20 mouse cellular contexts compared by ENCODE assay signal in the genomic region with DNA sequence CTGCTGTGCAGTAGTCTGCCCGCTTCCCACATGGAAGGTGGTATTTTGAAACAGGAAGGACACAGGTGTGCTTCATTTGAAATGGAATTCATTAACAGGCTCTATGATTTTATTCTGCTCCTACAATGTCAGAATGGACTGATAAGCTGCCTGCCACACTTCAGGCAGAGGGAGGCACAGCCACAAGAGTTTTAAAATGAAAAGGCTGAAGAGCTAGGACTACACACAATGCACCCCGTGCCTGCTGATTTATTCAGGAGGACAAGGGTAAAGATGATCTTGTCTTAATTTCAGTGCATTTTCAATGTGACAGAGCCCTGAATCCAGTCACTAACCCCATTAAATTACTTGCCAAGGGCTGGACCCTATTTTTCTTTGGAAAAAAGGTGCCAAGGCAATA.
A peak's percentile ranks its signal among the peaks of the same experiment; 100 is the strongest.
DNase-seq lines count a peak whose midpoint lies in the region; ATAC-seq lines count a peak whose summit lies in the region.
"Had no signal": no experiment of that assay in that cellular context is flagged by ENCODE, and none has a peak within 500 bp of the region (broad histone marks: within the 10 kb centered on the region; RNA-seq: fewer than 3 reads in every experiment).

No protein-coding gene starts in this region.

- H3K4me2 ChIP-seq in forebrain, embryonic 12.5 days, result no peak overlapping the region
- H3K4me2 ChIP-seq in forebrain, embryonic 11.5 days (ENCODE audit: low read depth, low read length, severe bottlenecking), result no peak overlapping the region
- no peak overlapping the region for H3K4me2 ChIP-seq in midbrain, embryonic 13.5 days (replicated peaks)
- no peak overlapping the region for H3K4me2 ChIP-seq in midbrain, embryonic 16.5 days (ENCODE audit: low read length)
- H3K4me2 ChIP-seq in neural tube, embryonic 12.5 days (replicated peaks), result no peak overlapping the region
- H3K4me2 ChIP-seq: embryonic facial prominence, embryonic 12.5 days; heart, embryonic 13.5 days; hindbrain, embryonic 15.5 days had no signal

- no peak overlapping the region for H3K9ac ChIP-seq in forebrain, embryonic 12.5 days
- no peak overlapping the region for H3K9ac ChIP-seq in forebrain, embryonic 11.5 days (ENCODE audit: low read length)
- no peak overlapping the region for H3K9ac ChIP-seq in midbrain, embryonic 13.5 days (replicated peaks)
- H3K9ac ChIP-seq in midbrain, embryonic 16.5 days (ENCODE audit: low read depth, low read length), result no peak overlapping the region
- H3K9ac ChIP-seq in neural tube, embryonic 12.5 days, result no peak overlapping the region
- H3K9ac ChIP-seq: embryonic facial prominence, embryonic 12.5 days; heart, embryonic 13.5 days; hindbrain, embryonic 15.5 days had no signal

- peaks cover 3% of the 10 kb centered on the region; the same call in 1 of the 2 replicates for H3K4me1 ChIP-seq in forebrain, embryonic 12.5 days
- no peaks in the 10 kb centered on the region; the same call in 1 of the 2 replicates for H3K4me1 ChIP-seq in forebrain, embryonic 11.5 days (replicated peaks; ENCODE audit: control insufficient read depth, insufficient read depth, low read length)
- peaks cover 7% of the 10 kb centered on the region; the same call in 1 of the 2 replicates for H3K4me1 ChIP-seq in midbrain, embryonic 13.5 days (replicated peaks)
- H3K4me1 ChIP-seq in midbrain, embryonic 16.5 days (ENCODE audit: control insufficient read depth, insufficient read depth, low read length), result no peaks in the 10 kb centered on the region; the same call in 1 of the 2 replicates
- no peaks in the 10 kb centered on the region for H3K4me1 ChIP-seq in neural tube, embryonic 12.5 days
- H3K4me1 ChIP-seq: hindbrain, embryonic 15.5 days had no signal

- H3K4me3 ChIP-seq in forebrain, embryonic 12.5 days (replicated peaks), result no peak overlapping the region
- no peak overlapping the region for H3K4me3 ChIP-seq in forebrain, embryonic 11.5 days (ENCODE audit: low read depth, low read length)
- H3K4me3 ChIP-seq in midbrain, embryonic 13.5 days (replicated peaks), result no peak overlapping the region
- no peak overlapping the region for H3K4me3 ChIP-seq in midbrain, embryonic 16.5 days (ENCODE audit: low read depth, low read length)
- no peak overlapping the region for H3K4me3 ChIP-seq in neural tube, embryonic 12.5 days
- H3K4me3 ChIP-seq: embryonic facial prominence, embryonic 12.5 days; heart, embryonic 13.5 days; hindbrain, embryonic 15.5 days had no signal

- no peak for DNase-seq in forebrain, embryonic 11.5 days (ENCODE audit: low spot score)
- no peak for DNase-seq in neural tube, embryonic 10.5 days (ENCODE audit: extremely low spot score, low spot score)
- no peak for DNase-seq in adipocyte (ENCODE audit: low spot score)
- DNase-seq: adrenal gland, postnatal 10 days; B cell, adult 2 months; cerebellum, adult 11-12 months; cerebellum, adult 9-10 months; cerebellum, postnatal 25 days; gastrocnemius, postnatal 36 days; heart, adult 11 months; heart, postnatal 36 days had no signal

- WGBS in forebrain, embryonic 12.5 days, result 65% methylated on average over 2 of the region's 2 CpGs
- 77% methylated on average over 2 of the region's 2 CpGs for WGBS in forebrain, embryonic 11.5 days
- WGBS in midbrain, embryonic 13.5 days, result 50% methylated on average over 2 of the region's 2 CpGs
- WGBS in midbrain, embryonic 16.5 days, result 40% methylated on average over 2 of the region's 2 CpGs
- WGBS in neural tube, embryonic 12.5 days, result 51% methylated on average over 2 of the region's 2 CpGs

- H3K27me3 ChIP-seq in forebrain, embryonic 12.5 days, result no peaks in the 10 kb centered on the region
- H3K27me3 ChIP-seq in forebrain, embryonic 11.5 days (ENCODE audit: control insufficient read depth, insufficient read depth, low read length), result no peaks in the 10 kb centered on the region
- no peaks in the 10 kb centered on the region for H3K27me3 ChIP-seq in midbrain, embryonic 13.5 days
- no peaks in the 10 kb centered on the region for H3K27me3 ChIP-seq in midbrain, embryonic 16.5 days (ENCODE audit: control insufficient read depth, insufficient read depth, low read depth, low read length)
- no peaks in the 10 kb centered on the region for H3K27me3 ChIP-seq in neural tube, embryonic 12.5 days (replicated peaks)
- H3K27me3 ChIP-seq: embryonic facial prominence, embryonic 12.5 days; heart, embryonic 13.5 days; hindbrain, embryonic 15.5 days had no signal

- H3K27ac ChIP-seq in forebrain, embryonic 12.5 days, result no peak overlapping the region
- no peak overlapping the region for H3K27ac ChIP-seq in forebrain, embryonic 11.5 days (ENCODE audit: low read depth, low read length)
- H3K27ac ChIP-seq in midbrain, embryonic 13.5 days, result no peak overlapping the region
- H3K27ac ChIP-seq in midbrain, embryonic 16.5 days (ENCODE audit: low read length), result no peak overlapping the region
- H3K27ac ChIP-seq in neural tube, embryonic 12.5 days, result no peak overlapping the region
- H3K27ac ChIP-seq: embryonic facial prominence, embryonic 12.5 days; heart, embryonic 13.5 days; hindbrain, embryonic 15.5 days had no signal

- H3K36me3 ChIP-seq in forebrain, embryonic 12.5 days (replicated peaks), result no peaks in the 10 kb centered on the region
- H3K36me3 ChIP-seq in forebrain, embryonic 11.5 days (ENCODE audit: control insufficient read depth, insufficient read depth, low read length), result no peaks in the 10 kb centered on the region
- no peaks in the 10 kb centered on the region for H3K36me3 ChIP-seq in midbrain, embryonic 13.5 days
- H3K36me3 ChIP-seq in midbrain, embryonic 16.5 days (ENCODE audit: control insufficient read depth, insufficient read depth, low read length), result no peaks in the 10 kb centered on the region
- no peaks in the 10 kb centered on the region for H3K36me3 ChIP-seq in neural tube, embryonic 12.5 days
- H3K36me3 ChIP-seq: embryonic facial prominence, embryonic 12.5 days; G1E; heart, embryonic 13.5 days; hindbrain, embryonic 15.5 days had no signal

- no peaks in the 10 kb centered on the region for H3K9me3 ChIP-seq in forebrain, embryonic 12.5 days
- H3K9me3 ChIP-seq in forebrain, embryonic 11.5 days (ENCODE audit: control insufficient read depth, low read length), result no peaks in the 10 kb centered on the region
- H3K9me3 ChIP-seq in midbrain, embryonic 13.5 days, result no peaks in the 10 kb centered on the region
- no peaks in the 10 kb centered on the region for H3K9me3 ChIP-seq in midbrain, embryonic 16.5 days (replicated peaks; ENCODE audit: control insufficient read depth, low read length, poor library complexity, severe bottlenecking)
- no peaks in the 10 kb centered on the region for H3K9me3 ChIP-seq in neural tube, embryonic 12.5 days
- H3K9me3 ChIP-seq: embryonic facial prominence, embryonic 12.5 days; G1E; heart, embryonic 13.5 days; hindbrain, embryonic 15.5 days had no signal

- peak; percentile 49; the same call in 1 of the 2 replicates for ATAC-seq in forebrain, embryonic 12.5 days (ENCODE audit: low FRiP score)
- ATAC-seq in forebrain, embryonic 11.5 days (replicated peaks; ENCODE audit: low FRiP score), result no peak
- ATAC-seq in midbrain, embryonic 13.5 days, result 0 out of 2 replicates have a peak, but pooled peaks have one; percentile 65
- no peak for ATAC-seq in midbrain, embryonic 16.5 days
- 0 out of 2 replicates have a peak, but pooled peaks have one; percentile 25 for ATAC-seq in neural tube, embryonic 12.5 days (ENCODE audit: low FRiP score, low read depth)
- ATAC-seq: CD4-positive, CD25-positive, alpha-beta regulatory T cell, adult 4 months had no signal

Comparison
In these comparisons a context has a peak if more than half of its experiments do, and no peak if none do; other contexts are left out.
1. ATAC-seq: peak in forebrain, embryonic 12.5 days (single experiment), midbrain, embryonic 13.5 days (single experiment) and neural tube, embryonic 12.5 days (single experiment); none in forebrain, embryonic 11.5 days (single experiment) and midbrain, embryonic 16.5 days (single experiment).